Mouse (Mus musculus) spleen, postnatal 10 days (tissue): ENCODE measurements around the gene Rere.
"Not testable (repeated sequence)": the region's sequence is repeated elsewhere in the genome, so short reads cannot be mapped to it uniquely, and the experiment has no call there.

Source experiments
- DNase-seq, 2 experiments: peaks; one replicate each; pipeline ENCODE4 v3.0.0; 2021 to 2022; ENCODE audit warnings: low spot score in 2 of 2

Rere gene

DNA sequence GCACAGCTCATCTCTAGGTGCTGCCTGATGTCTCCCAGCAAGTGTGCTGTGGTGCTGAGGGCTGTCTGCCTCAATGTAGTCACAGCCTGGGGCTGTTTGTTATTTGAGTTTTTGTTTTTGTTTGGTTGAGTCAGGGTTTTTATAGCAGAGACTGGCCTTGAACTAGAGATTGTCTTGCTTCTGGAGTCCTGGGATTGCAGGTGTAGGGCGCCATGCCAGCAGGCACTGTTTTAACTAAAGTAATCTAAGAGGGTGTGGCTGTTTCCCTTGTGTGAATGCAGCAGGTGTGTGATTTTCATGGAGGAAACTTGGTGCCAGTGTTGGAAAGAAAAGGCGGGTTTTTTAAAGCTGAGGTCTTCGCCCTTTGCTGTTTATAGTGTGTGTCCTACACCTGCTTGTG is 296.6 kb downstream of the Rere start:
- no peak for DNase-seq

DNA sequence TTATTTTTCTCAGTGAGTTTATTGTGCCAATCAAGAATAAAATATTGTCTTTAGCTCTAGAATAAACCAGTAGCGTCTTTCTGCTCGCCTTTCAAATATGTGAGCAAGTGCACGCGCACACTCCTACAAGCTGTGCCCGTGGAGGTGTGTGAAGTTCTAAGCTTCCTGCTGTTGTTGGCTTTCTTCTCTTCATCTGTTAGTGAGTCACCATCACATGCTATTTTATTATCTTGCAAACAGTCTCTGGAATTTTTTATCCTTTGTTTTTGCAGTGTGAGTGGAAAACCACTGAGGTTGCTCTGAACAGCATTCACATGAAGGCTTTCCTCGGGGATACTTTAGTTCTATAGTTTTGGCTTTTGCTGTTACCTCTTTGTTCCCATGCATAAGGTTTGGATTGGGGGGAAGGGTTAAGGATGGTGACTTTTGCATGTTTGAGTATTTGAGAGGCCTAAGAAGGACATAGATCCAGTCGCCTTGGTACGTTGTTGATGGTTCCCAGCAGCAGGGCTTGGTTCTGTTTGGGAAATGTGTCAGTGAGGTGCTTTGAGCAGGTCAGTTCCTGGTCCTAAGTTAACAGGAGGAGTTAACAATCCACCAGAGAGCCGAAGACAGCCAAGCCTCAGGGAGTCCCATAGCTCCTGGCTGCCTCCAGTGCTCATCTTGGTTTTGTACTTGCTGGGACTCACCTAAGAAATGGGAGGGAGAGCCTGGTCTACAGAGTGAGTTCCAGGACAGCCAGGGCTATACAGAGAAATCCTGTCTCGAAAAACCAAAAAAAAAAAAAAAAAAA is 300.7 kb downstream of the Rere start:
- no peak for DNase-seq

DNA sequence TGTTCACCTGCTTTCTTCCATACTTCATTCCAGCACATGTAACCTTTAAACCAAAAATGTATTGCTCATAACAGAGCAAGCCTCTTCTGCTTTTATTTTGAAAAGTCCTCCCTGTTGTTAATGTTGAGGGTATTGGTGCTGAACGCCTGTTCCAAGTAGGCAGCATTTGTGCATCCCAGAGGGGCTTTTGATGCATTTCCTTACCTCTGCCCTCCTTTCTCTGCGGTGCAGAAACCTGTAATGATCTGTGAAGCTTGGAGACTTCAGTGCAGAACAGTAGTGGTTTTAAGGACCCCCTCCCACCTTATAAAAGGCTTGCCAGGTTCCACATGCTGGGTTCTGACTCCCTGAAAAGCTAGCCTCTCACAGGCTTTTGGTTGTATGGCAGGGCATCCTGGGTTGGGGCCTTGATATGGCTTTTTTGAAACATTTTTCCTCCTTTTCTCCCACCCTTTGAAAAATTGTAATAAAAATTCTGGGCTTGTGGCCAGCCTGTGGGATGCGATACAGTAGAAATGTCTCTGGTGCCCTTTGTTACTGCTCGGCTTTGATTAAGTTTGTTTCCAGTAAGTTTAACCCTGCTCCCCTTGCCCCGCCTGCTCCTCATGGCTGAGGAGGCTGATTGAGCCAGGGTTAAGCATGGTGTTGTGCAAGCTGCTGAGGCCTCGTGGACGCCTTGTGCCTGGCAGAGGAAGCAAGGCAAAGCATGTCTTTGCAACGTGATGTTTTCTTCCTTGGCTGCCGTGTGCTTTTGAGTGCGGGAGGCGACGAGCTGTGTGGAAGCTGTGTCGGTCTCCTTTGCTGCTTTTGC is 301.7 kb downstream of the Rere start:
- DNase-seq: peak in 1 of 2 experiments; percentile 49

DNA sequence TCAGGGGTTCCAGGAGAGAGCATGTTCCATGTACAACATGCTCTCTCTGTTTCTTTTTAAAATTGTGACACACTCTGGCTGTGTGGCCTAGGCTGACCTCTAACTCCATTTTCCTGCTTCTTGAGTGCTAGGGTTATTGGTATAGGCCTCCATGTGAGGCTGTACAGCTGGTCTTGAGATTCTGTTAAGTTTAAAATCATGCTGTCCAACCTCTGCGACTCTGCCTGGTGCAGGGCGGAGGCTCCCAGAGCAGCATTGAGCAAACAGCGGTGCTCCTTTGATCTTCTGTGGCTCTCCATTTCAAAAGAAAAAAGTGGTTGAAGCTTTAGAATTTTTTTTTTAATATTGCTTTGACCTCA is 302.3 kb downstream of the Rere start:
- DNase-seq: no peak

DNA sequence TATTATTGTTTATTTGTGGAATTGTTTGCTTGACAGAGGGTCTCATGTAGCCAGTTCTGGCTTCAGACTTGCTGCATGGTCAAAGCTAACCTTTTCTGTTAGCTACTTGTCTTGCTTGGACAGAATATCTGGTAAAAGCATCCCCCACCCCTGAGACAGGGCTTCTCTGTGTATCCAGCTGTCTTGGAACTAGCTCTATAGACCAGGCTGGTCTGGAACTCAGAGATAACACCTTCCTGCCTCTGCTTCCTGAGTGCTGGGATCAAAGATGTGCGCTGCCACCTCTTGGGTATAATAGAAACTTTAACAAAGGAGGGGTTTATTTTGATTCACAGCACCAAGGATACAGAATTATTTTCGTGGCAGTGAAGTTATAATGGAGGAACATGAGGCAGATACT is 304.4 kb downstream of the Rere start:
- no peak for DNase-seq

DNA sequence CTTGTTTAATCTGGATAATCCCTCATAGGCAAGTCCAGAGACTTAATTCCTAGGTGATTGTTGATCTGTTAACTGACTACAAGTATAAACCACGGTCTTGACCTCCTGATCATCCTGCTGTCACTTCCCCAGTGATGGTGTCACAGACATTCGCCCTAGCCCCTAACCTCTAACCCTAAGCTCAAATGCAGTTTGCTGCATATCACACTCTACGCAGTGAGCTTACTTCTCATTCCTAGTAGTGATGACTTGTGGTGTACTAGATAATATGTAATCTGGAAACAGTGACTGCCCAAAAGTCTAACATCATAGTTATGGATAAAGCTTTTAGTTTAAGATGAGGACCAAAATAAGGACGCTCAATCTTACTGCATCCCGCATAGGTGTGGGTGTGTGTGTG is 304.8 kb downstream of the Rere start:
- no peak for DNase-seq

DNA sequence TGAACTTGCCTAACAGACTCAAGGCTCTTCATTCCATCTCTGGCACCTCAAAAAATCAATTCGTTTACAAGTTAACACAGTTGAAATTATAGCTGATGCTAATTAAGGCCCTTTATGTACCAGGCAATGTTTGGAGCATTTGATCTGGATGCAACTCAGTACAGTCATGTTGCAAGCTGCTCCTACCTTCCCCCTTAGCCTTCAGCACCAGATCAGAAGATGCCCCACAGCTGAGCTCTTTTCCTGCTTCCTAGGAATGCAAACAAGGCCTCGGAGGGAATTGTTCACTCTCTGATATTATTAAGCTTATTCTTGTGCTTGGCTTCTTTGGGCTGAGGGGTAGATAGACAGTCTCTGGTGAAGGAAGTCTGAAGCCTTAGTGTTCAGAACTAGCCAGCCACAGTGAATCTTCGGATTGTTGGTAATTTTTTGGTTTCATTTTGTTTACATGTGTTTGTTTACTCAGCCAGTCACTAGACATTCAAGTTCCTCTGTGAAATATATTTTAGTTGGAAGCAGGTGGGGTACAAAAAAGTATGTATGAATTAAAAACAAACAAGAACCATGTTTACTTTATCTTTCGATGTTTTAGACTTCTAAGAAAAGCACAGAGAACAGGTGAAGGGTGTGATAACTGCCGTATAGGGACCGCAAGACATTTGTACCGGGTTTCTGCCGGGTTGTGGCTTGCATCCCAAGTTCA is 306.3 kb downstream of the Rere start:
- DNase-seq: no peak

DNA sequence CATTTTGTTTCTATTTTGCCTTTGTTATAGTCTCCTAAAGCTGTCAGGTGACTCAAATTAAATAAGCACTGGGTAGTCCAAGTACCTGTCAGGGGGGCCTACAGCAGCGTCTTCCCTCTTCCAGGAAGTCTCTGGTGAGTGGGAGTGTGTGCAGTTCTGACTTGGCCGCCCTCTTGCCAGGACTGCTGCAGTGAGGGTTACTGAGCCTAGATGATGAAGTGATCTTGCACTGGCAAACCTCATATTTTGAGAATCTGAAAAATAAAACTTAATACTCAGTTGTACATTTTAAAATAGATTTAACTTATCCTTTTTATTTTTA is 306.8 kb downstream of the Rere start:
- DNase-seq: no peak

DNA sequence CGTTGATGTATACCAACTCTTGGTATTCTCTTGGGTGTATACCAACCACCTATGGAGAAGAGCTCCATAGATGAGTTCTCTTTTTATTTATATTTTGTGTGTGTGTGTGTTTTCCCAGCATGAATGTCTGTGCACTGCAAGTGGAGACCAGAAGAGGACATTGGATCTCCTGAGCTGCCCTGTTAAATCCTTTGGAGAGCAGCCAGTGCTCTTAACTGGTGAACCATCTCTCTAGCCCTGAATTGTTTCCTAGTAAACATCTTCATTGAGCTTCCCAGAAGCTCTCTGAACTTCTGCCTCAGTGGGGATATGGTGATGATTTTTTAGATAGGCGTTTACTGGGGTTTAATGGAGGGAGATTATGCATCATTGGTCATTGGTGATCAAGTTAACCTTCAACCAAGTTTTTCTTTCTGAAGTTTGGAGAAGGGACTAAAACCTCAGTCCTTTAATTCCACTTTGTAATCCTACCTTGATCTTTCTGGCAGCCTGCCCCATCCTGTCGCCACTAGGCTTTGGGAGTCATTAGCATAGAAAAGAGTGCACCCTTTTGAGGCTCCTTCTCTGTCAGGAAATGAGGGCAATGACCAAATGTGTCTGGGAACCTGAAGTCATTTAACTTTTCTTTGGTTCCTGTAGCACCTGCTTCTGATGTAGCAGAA is 309.3 kb downstream of the Rere start:
- DNase-seq: no peak

DNA sequence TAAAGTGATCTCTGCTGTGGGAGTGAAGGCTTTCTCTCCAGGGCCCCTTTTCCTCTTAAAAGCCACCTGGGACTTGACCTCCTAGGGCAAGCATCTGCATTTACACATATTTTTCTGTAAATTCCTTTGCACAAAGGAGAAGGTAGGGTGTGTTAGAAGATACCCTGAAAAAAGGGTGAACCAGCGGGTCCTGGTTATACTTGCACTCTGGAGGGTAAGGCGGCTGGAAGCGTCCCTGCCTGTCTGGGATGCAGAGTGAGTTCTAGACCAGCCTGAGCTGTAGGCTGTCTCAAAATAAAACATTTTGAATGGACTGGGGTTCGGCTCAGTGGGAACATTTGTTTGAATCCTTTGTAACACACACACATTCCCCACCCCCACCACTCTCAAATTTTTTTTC is 310.2 kb downstream of the Rere start:
- no peak for DNase-seq

DNA sequence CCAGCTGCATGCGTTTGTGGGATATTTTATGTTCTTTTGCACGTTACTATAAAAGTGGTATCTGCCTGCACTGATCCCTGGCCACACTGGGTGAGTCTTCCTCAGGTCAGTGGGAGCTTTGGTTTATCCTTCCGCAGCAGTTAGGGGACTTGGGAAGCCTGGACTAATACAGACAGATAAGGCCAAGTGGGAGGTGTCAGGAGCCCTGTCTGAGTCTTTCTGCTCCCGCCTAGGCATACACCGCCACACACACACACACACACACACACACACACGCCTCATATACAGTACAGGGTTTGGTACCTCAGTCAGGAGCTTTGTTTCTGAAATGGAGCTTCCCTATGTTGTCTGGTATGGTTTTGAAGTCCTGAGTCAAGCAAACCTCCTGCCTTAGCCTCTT is 310.6 kb downstream of the Rere start:
- DNase-seq: peak in 1 of 2 experiments; percentile 37

DNA sequence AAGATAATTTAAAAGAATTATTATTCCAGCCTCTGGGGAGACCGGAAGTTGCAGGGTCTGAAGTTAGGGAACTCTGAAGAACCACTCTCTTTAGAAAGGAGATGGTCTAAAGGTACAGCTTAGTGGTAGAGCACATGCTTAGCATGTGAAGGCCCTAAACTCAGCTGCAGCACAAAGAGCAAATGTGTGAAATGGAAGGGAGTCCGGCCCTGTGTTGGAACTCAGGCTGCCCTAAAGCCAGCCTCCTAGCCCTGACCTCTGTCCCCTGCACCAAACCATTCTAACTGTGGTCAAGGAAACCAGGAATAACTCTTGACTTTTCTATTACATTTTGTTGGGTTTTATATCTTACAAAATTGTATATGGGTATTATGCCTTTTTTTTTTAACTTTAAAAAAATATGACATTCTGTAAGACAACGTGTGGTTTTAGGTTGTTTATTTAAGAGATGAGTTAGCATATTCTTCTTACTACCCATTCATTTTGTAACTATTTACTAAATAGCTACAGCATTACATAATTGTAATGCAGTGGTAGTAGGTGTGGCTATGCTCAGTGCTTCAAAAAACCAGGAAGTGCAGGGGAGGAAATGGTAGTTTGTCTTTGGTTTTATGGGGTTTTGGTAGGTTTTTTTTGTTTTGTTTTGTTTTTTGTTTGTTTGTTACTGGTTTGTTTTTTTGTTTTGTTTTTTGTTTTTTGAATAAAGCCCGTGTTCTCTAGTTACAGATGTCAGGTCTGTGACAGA is 312.2 kb downstream of the Rere start:
- DNase-seq: no peak

DNA sequence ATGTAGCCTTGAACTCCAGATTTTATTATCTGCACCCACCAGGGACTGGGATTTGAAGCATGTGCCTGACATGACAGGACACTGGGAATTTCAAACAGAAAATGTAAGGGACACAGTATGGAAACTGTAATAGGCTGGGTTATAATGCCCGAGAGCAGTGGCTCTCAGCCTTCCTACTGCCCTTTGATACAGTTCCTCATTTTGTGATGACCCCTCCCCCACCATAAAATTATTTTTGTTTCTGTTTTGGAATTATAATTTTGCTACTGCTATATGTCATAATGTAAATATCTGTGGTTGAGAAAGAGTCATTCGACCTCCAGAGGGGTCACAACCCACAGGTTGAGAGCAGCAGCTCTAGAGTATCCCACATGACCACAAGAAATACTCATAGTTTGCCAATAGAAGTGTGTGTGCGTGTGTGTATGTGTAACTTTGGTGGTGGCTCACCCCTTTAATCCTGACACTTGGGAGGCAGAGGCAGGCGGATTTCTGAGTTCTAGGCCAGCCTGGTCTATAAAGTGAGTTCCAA is 312.9 kb downstream of the Rere start:
- DNase-seq: no peak

DNA sequence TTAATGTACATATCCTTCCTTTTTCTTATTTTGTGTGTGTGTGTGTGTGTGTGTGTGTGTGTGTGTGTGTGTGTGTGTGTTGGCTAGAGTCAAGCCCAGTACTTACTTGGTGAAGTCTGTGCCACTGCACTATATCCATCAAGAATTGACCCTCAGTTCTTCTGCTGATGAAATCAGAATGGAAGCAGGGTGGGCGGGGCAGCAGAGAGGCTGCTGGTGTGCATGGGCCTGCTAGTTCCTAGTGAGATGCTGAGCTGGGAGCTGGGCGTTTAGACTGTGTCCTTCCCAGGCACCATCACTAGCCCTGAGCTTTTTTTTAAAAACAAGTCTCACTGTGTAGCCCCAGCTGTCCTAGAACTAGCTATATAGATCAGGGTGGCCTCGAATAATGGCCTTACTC is 313.6 kb downstream of the Rere start:
- no peak for DNase-seq

DNA sequence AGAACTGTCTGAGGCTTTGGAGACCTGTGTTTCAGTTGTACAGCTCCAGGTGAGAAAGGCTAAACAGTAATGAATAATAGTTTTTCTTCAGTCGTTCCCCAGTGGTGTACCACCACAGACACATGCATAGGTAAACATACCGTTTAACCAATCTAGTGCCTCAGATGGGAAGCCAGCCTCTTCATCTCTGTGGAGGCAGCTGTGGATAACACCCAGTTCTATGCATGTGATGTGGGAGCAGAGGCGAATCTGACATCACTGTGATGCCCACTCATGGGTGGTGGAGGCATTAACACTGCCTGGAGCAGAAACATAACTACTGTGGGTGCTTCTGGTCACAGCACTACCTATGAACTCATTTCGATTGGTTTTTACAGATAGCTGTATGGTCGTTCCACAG is 314.5 kb downstream of the Rere start:
- no peak for DNase-seq

DNA sequence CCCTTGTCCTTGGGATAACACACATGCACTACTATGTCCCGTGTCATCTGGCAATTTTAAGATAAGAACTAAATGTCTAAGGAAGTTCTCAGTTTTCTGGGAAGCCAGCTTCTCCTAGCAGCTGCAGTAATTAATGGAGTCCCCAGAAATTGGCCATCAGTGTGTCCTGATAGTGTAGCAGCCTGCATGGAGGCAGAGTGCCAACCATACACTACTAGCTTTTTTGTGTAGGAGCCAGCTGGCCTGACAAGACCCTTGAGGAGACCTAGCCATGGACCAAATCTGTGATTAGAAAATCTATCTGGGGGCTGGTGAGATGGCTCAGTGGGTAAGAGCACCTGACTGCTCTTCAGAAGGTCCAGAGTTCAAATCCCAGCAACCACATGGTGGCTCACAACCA is 317.2 kb downstream of the Rere start:
- DNase-seq: no peak

DNA sequence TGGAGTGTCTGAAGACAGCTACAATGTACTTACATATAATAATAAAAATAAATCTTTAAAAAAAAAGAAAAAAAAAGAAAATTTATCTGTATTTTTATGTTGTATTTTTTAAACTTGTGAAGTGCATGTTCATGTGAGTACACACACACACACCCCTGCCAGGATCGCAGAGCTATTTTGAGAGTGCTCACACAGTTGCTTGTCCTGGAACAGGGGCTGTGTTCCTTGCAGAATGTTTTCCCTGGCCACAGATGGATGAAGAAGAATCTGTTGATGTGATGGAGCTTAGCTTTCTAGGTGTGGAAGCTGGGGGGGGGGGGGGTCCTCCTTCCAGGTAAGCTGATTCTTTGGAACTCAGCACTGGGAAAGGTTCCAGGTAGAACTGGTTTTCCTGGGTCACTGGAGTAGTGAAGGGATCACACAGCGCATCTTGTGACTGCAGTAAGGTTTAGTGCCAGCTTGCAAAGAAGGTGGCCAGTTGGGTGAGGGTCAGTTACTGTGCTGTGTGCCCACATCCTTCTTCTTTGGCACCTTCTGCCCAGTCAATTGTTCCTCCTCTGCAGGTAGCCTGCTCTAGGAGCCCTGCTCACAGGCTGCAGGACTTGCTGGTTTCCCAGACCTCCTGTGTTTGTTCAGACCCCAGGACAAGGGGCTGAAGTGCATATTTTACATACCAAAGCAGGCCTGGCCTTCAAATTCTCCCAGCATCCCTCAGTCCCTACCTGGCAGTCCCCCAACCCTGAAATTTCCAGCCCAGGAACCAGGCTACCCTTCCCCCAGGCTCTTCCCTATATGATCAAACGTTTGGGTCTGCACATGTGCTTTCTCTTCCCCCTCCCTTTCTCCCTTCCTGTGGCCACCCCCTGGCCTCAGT is 317.9 kb downstream of the Rere start:
- no peak for DNase-seq

DNA sequence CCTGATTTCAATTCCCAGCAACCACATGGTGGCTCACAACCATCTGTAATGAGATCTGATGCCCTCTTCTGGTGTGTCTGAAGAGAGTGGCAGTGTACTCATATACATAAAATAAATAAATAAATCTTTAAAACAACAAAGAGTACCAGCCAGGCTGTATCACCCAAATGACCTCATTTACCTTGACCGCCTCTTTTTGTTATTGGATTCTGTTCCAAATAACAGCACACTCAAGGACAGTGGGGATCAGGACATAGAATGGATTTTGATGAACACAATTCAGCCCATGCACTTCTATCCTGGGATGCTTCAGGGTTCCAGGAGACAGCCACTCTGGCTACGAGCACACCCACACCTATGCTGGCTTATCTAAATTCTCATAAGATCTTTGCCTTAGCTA is 319.1 kb downstream of the Rere start:
- DNase-seq: not testable (repeated sequence)

DNA sequence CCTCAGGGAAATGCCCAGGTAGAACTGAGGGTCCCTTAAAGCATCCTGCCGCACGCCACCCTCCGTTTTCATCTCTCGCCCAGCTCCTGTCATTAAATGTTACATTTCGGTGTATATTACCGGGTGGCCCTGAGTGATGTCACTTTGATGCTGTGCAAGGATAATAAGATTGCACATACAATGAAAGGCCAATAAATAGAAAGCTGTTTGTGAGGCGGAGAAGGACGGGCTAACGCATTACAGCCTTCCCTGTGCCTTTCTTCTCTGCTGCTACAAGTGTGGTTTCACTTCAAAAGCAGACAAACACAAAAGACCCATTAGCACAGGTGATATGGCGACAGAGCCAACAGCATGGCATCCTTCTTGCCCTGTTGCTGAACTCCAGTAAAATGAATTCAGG is 320.0 kb downstream of the Rere start:
- no peak for DNase-seq

DNA sequence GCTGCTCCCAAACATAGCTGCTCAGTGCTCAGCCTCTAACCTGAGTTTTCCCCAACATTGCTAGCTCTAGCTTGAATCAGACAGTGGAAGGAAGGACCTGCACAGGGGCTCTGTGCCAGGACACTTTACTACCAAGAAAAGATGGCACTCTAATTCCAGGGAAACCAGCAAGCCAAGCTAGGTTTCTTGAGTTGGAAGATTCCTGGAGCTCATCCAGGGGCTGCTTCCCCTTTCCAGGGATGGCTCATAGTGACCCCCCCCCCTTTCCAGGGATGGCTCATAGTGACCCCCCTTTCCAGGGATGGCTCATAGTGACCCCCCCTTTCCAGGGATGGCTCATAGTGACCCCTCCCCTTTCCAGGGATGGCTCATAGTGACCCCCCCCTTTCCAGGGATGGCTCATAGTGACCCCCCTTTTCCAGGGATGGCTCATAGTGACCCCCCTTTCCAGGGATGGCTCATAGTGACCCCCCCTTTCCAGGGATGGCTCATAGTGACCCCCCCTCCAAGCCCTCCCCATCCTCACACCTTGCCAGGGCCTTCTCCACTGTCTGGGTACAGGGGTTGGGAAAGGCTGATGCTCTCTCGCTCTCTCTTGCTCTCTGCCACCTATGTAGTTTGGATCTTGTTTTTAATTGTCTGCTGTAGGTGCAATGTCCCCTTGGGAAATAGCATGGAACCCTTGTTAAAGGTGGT is 322.1 kb downstream of the Rere start:
- DNase-seq: no peak
